Mouse (Mus musculus) adrenal gland, adult (tissue): ENCODE measurements around the gene Pde3a.

ENCODE experiments used
- DNase-seq, 2 experiments: peaks; one replicate each; pipeline ENCODE4 v3.0.0; 2022 to 2023; ENCODE audit warnings: low spot score in 1 of 2; ENCODE audit not compliant: inconsistent age in 2 of 2

Gene Pde3a

DNA sequence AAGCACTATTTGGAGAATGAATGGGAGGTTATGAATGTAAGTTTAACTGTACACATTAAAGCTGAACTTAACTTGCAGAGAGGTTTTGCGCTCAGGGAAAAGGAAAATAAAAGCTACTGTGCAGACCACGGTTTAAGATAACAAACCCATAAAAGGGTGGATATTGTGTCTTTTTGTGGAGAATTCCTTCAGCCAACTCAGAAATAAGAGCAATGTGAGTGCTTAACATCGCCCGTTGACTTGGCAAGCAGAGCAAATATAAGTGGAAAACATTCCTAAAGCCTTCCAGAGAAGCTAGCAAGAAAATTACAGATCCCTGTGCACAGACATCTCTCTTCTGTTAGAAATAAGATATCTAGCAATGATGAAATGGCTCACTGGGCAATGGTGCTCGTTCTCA lies 139.0 kb downstream of the Pde3a start:
- DNase-seq, result no peak

DNA sequence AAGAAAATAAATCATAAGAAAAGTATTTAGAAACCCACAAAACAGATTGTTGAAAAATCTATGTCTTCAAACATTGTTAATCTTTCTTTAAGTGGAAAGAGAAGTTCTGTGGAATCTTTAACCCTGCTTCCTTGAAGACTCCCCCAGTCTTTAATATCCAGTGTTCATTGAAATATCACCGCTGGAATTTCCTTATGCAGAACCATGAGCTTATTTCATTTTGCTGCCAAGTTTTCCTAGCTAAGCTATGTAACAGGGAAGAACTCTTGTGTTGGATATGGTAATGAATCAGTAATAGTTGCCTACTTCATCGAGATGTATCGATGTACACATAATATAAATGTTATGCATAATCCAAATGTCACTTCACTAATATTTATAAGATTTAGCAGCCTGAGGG lies 146.9 kb downstream of the Pde3a start:
- DNase-seq, result no peak

DNA sequence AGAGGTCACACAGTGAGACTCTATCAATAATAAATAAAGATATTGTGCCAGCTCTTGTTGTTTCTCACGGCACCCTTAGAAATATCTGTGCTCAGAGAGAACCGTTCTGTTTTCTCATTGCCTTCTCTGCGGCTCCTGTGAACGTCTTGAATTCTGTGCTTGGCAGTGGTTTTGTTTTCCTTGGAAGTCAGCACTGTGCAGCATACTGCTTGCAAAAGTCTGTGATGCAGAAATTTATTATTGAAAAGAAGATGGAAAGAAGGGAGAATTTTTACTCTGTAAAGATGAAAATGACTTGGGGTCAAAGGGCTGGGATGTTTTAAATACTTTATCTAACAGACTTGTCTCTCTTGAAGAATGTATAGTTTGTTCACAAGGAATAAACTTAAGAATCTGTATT lies 150.3 kb downstream of the Pde3a start:
- DNase-seq, result no peak

DNA sequence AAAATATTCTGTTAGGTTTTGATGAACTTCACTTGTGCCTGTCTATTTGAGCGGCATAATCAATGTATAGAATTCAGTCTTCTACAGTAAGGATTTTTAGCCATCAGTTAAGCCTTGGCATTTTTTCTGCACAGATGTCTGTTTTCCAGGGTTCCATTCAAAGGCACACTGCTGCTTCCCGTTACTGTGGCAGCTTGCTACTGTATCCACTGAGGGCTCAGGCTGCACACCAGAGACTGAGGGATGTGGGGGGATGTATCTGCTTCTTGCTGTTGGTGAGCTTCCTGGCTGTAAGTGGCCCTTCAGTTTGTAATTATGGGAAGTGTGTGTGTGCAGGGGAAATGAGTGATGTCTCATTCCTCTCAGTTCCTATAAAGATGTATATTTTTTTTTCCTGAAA lies 154.9 kb downstream of the Pde3a start:
- DNase-seq, result no peak

DNA sequence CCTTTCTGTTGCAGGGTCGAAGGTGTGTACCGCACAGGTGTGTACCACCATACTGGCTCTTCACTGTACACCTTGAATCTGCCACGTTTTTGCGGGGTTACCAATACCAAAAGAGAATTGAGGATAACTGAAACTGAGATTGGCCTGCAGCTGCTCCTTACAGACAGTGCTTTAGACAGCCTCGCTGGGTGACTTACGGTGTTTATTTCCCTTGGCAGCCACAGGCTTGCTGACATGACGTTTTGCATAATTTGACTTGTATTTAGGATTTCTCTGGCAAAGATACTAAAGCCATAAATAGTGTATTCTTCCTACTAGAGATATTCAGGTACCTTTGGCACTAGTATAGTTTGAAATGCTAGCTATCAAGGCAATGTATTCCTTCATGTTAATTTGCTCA lies 155.6 kb downstream of the Pde3a start:
- no peak for DNase-seq

DNA sequence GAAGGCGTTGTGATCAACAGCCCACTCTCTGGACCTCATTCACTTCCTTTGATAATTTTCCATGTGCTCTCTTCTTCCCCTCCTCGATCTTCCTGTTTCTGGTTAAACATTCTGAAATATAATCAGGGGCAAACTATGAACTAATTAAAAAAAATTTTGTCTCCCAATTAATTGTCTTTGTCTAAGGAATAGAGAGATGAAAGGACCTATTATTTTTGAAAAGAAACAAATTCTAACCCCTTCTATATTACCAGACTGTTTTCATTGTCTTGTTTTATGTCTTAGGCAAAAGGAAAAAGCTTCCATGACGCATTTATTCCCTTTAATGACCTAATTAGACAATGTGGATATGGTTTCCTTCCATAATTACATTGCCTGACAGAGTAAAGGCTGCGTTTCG lies 156.4 kb downstream of the Pde3a start:
- DNase-seq, result no peak

DNA sequence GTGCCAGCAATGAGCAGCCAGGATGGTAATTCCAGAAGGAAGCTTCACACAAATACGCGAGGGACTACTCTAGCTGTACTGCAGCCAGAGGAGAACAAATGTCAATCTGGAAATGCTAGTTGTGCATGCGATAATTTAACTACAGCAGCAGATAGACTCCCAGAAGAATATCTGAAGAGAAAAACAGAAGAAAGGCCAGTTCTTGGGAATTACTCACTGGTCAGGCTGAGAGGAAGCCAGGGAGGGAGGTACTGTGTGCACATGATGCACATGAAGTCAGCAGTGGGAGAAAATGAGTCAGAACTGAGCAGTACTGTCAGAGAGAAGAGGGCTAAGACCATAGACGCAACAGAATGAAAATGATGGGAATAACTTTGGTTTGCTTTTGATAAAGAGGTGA lies 159.7 kb downstream of the Pde3a start:
- DNase-seq, result no peak

DNA sequence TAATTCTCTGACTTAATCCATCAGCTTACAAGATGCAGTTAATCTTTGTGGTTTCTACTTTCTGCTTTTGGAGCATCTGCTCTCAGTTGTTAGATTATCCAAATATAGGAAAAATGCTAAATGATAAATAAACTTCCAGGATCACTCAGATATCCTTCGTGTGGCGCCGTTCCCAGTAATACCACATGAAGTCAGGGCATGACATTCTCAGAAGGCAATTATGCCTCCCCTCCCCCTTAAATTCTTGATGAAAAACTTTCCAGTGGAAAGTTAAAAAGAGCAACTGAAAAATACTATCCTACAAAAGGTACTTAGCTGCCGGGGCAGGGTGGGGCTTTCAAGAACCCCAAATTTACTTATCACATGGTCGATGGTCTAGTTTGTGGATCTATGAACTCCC lies 161.8 kb downstream of the Pde3a start:
- no peak for DNase-seq

DNA sequence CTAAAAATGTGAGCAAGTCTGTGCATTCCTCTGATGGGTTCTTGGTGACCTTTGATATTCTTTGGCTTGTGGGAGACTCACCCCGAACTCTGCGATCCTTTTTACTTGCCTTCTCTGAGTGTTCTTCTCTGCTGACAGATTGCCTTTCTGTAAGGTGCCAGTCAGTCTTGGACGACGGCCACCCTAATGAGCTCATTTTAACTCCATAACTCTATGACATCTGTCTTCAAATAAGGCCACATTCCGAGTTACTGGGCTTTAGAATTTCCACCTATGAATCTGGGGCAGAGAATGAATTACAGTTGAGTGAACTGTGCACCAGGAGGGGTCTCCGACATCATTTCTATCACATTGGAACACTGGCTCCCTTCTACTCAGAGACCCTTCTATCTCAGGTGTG lies 176.0 kb downstream of the Pde3a start:
- no peak for DNase-seq

DNA sequence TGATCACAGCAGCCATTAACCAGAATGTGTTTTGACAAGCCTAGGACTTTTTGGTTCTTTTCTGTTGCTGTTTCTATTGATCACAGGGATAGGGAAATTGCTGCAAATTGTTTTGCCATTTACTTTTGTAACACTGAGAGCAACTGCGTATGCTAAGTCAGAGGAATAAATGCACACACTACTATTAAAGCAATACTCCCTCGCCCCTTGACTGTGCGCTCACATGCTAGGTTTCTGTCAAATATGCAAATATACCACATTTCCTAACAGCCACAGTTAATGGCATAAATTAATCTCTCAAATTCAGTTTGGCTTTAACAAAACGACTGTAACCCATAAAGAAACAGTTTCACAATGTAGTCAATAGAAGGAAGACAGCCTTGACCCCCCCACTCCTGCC lies 179.5 kb downstream of the Pde3a start:
- DNase-seq, result no peak

DNA sequence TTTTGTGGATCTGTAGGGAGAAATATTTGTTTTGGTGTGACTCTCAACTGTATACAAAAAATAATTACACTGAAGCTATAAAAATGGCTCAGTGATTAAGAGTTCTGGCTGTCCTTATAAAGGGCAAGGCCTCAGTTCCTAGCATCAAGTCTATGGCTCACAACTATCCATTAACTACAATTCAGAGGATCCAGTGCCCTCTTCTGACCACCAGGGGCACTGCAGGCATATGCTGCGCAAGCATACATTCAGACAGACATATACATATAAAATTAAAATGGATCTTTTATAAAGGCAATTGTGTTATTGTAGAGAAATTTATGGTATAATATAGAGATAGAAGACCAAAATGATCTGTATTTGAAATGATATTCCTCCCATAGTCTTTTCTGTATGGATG lies 181.1 kb downstream of the Pde3a start:
- no peak for DNase-seq

DNA sequence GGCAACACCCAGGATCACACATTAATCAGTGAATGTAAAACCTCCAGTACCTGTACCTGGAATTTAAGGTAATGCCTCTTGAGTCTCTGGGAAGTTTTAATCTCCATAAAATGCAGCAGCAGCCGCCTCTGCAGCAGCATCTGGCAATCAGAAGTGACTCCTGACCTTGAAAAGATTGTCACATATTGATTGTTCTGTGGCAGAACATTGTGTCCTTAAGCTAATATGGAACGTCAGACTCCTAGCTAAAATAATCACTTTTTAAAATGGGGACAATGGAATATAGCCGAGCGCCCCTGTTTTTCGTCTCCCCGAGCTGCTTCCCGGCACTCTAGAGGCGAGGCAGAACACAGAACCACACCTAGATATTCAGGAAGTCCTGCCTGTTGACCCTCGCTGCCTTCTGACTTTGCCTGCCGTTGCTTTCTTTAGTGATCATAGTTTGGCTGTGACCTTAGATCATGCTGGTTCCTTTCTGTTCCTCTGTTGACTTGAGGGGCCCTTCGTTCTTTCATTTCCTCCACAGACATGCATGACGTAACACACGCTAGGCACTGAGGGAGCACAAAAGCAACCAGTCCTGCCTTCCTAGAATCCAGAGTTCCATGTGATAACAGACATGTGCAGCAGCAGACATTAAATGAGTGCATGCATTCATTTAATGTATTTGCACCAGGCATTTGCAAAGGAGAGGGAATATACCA lies 183.4 kb downstream of the Pde3a start:
- no peak for DNase-seq

DNA sequence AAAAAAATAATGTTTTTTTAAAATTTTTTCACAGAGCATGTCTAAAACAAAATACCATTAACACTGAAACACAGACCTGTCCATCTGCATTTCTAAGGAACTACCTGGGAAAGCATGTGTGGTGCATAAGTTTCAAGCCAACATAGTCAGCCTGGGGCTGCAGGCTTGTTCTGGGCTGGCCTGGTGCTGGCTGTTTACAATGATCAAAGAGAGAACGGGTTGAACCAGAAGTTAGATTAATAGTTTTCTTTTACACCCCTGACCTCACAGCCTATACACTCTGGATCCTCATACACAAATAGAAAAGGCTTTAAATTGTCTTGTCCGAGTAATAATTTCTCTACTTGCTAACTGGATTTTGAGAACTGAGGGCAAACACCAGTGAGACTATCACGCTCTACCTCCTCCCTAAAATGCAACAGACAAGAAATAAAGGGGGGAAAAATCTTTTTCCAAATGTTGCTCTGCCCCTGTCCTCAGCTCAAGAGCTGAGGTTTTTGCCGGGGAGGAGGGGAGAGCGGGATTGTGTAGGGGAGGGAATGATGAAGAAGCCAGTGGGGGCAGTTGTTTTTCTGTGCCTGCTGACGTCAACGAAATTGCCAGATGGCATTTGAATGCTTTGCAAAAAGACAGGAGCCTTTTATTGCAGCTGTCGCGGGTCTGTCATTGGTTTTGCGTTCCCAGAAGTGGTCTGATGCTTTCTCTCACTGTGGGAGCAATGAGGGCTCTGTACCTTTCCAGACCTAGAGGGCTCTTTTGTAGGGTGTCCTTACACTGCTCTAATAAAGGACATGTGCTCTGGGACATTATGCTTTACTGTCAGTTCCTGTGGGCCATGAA lies 185.1 kb downstream of the Pde3a start:
- DNase-seq, result peak; percentile 33 to 50

DNA sequence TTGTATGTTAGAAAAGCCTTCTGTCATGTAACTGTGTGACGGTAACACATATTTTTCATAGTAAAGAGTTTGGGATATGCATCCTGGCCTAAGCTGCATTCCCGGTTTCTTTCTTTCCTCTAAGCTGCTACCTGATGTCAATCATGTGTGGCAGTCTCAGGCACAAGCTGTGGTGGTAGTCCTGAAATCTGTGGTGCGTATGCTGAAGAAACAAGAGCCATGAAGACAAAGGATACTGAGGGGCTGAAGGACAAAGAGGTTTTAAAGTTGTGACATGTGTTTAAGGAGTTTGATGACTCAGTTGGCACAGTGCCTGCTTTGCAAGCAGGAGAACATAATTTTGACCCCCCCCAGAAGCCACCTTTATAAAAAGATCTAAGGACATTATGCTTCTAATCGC lies 186.1 kb downstream of the Pde3a start:
- DNase-seq, result no peak

DNA sequence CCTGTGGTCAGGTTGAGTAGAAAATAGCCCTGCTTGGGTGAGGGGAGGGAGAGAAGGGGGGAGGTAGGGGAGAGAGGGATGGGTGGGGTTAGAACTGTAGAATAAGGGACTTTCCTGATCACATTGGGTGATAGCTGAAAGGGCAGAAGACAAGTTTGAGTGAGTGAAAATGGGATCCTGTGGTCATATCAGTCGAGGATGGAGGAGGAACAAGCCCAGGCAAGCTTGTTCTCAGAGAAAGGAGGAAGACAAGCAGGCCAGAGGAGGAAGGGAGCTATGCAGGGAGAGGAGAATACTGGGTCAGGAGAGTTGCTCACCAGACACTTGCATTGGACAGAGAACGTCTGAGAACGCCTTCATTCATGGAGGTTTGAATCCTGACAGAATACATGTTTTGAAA lies 190.9 kb downstream of the Pde3a start:
- no peak for DNase-seq

DNA sequence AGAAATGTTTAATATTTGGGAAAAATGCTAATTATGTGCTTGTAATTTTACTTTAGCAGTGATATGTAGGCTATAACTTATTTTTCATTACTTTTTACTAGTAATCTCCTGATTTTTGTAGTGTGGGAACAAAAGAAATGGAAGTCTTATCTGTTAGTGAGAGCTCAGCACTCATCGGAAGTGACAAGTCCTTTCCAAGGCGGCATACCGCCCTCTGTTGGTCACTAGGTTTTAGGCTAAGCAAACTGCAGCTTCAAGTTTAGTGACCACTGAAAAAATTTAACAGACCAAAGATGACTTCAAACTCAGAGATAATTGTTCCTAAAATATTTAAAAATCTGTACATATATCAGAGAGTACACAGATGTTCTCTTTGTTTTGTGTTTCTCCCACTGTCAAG lies 198.5 kb downstream of the Pde3a start:
- DNase-seq, result peak; percentile 36 to 67

DNA sequence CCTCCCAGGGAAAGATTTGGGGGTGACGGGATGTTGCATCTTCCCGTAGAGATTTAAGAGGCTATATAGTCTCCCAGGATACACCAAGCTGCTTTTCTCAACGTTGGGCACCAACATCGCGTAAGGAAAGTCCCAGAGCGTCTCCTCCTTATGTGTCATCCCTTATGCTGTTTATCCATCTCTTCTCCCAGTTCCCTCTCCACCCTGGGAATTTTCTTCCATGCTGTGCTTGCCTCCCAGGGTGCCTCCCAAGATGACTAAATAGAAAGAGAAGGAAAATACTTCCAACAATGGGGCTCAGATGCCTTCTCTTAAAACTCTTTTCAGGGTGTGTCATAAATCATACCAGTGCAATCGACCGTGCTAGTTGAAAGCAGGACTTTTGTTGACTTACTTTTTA lies 199.8 kb downstream of the Pde3a start:
- no peak for DNase-seq

DNA sequence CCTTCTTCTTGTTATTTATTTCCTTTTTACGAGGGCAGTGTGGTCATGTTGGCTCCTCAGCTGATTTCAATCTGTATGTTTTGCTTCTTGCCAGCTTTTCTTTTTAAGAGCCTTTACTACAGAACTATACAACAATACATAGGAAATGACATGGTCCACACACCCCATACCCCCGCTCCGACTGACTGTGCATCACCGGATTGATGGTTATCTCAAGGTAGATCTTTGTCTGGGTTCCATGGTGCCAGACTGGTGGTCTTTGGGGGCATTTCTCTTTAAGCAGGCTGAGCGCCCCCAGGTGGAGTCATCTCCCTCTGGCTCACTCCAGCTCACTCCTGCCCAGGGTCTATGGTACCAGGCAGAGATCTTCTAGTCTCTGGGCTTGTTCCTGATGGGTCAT lies 206.3 kb downstream of the Pde3a start:
- no peak for DNase-seq

DNA sequence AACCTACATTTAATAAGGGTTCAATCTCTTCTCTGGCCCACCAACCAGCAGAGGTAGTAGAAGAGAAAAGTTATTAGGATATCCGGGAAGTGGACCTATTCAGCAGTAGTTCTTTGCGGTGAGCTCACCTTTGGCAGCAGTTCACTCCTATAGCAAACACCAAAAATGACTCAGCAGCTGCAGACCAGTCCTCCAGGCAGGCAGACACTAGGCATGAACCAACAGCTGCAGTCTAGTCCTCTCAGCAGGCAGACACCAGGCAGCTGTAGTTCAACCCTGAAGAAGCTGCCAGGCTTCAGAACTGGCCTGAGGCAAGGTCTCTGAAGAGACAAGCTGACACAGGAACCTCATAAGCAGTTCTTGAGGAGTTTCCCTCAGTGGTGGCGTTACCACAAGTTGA lies 207.5 kb downstream of the Pde3a start:
- DNase-seq, result no peak

DNA sequence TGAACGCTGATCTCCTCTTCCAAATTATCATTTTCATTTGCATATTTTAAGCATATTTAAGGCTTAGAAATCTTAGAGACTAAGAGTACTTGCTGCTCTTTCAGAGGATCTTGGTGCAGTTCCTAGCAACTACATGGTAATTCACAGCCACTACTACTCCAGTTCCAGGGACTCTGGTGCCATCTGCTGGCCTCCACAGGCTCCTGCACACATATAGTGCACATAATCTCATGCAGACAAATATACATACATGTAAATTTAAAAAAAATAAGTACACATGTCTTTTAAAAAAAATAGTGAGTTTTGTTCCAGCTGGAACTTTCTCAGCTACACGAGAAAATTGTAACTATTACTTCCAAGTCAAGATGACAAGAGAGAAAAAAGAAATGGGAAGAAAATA lies 221.2 kb downstream of the Pde3a start:
- no peak for DNase-seq

DNA sequence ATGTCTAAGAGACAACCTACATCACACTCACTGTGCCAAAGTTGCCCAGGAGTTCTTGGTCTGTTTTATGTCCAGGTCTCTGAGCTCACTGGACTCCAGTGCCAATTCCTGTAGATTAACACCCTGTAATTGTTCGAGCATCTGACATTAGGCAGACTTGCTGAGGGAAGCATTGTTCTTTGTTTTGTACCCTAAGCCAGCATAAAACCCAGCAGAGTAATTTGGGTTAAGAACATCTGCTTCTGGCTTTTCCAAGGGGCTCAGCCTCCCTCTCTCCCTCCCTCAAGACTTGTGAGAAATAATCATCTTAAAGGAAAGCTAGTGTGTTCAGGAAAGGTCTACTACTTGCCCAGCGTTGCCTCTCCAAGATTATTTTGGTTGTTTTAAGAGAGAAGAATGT lies 225.2 kb downstream of the Pde3a start:
- no peak for DNase-seq

DNA sequence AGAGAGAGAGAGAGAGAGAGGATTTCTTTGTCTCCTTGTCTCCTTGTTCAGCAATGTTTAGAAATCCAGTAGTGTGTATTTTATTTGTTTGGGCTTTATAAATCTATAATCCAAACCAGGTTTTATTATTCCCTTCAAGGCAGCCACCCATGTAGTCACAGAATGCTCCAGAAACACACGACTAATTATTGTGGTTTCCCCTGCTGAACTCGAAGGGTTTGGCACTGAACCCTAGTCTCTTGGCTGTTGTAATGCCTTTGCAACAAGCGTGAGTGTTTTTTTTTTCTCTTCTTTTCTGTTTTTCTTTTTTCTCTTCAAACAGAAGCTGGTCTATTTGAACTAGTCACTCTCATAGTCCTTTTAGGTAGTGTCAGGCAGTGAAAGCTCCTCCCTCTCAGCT lies 225.6 kb downstream of the Pde3a start:
- DNase-seq, result no peak
